Mouse (Mus musculus) adrenal gland, adult (tissue): Measurements from ENCODE around the gene Trim41.
A peak's percentile ranks its signal among the peaks of the same experiment; 100 is the strongest.
"Not testable (repeated sequence)": the region's sequence is repeated elsewhere in the genome, so short reads cannot be mapped to it uniquely, and the experiment has no call there.

Experiments
- DNase-seq, 2 experiments: peaks; one replicate each; pipeline ENCODE4 v3.0.0; 2022 to 2023; ENCODE audit warnings: low spot score in 1 of 2; ENCODE audit not compliant: inconsistent age in 2 of 2

Gene Trim41

DNA sequence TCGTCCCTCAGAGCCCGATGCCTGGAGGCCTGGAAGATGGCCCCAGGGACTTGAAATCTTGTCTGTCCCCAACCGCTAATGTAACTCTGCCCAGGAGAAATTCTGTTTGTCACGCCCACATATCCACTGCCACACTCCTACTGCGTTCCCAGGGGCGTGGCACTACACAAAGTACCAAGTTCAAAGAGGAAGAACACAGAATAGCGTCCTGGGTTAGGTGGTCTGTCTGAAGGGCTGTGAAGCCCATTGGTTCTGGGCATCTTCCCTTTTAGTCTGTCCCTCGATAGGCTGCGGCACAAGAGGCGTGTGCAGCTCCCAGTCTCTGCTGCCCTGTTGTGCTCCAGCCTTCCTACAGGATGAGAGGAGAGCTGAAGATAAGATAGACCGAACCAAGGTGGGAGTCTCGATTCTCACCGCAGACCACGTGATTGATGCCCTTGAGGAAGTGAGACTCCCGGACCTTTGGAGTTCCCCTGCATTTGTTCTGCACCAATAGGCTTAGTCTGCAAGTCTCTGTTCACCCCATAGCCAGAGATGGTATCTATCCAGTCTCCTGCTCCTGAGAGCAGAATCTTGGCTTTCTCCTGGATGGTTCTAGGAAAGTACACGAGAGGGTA, 21.1 kb upstream of the Trim41 start:
- peak; percentile 41 to 90 for DNase-seq

GRCm38 (mm10) chr11:48837310-48838180, 20.4 kb upstream of the Trim41 start:
- peak; percentile 86 to 95 for DNase-seq

GRCm38 (mm10) chr11:48836990-48837309, 19.8 kb upstream of the Trim41 start:
- no peak for DNase-seq

DNA sequence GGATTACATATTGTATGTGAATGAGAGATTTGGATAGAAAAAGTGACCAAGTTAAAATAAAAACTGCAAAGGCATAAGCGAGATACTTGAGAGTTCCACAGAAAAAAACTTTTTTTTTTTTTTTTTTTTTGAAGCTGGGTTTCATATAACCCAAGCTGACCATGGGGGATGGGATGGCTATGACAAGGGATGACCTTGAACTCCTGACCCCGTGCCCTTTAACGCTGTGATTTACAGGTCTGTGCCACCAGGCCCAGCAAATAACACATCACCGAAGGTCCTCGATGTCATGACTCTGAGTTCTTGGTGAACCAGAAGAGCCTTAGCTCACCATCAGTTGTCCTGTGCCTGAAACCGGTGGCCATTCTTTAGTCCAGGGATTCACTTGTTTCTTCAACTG, 18.8 kb upstream of the Trim41 start:
- DNase-seq, result peak in 1 of 2 experiments; percentile 57

- DNase-seq, result peak; percentile 92 to 99
Observed at GRCm38 (mm10) chr11:48833731-48834639, 16.8 kb upstream of the Trim41 start.

DNA sequence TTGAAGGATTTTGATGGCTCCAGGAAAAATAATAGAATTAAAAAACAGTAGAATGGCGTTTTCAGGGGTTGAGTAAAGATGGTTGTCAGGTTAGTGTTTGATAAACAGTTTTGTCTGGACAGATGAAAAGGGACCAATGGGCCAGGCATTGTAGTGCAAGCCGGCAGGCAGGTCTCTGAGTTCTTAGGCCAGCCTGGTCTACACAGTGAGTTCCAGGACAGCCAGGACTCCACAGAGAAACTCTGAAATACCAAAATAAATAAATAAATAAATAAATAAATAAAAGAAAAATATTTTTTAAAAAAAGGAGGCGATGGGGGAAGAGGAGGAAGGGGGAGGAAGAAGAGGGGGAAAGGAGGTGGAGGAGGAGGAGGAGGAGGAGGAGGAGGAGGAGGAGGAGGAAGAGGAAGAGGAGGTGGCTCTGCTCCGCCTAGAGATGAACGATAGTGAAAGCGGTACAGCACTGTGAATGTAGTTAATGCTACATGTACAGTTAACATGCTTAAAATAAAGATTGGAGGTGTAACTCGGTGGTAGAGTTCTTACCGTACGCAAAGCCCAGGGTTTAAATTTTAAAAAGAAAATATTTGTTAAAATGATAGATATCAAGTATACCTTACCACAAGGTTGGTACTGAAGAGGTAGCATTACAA, 16.1 kb upstream of the Trim41 start:
- no peak for DNase-seq

DNA sequence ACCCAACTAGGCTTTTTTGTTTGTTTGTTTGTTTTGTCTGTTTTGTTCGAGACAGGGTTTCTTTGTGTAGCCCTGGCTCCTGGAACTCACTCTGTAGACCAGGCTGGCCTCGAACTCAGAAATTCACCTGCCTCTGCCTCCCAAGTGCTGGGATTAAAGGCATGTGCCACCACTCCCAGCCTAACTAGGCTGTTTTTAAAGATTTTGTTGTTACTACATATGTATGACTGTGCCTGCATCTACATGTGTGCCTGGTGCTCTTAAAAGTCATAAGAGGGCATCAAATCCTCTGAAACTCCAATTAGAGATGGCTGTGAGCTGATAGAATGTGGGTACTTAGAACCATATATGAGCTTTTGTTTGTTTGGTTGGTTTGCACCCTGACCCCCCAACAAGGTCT, 14.1 kb upstream of the Trim41 start:
- DNase-seq, result no peak

DNA sequence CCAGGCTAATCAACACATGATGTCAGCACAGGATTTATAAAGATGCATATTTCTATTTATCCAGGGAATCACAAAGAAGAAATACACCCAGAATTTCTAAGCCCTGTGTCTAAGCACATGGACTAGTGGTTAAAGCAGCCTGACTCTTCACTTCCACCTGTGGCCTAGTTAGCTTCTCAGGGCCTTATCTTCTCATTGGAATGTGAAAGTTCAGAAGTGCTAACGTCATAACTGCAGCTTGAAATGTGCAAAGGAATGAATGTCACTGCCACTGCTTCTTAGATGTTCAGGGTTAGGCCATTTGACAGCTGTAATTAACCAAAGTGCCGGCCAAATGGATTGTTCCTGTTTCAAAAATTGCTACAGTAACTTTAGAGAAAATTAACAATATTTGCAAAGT, 13.1 kb upstream of the Trim41 start:
- DNase-seq, result no peak

GRCm38 (mm10) chr11:48827926-48828325, 10.8 kb upstream of the Trim41 start:
- DNase-seq, result no peak

DNA sequence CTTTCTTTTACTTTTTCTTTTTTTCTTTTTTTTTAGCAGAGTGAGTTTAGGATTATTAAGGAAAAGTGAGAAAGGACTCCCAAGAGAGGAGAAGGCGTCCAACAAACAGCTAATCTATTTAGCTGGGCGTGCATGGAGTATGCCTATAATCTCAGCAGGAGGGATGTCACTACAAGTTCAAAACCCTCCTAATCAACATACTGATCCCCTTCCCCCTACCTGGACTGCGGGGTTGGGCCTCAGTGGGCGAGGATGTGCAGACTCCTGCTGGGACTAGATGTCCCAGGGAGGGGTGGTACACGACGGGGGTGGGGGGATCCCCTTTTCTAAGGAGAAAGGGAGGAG, 9.6 kb upstream of the Trim41 start:
- peak in 1 of 2 experiments; percentile 62 for DNase-seq

DNA sequence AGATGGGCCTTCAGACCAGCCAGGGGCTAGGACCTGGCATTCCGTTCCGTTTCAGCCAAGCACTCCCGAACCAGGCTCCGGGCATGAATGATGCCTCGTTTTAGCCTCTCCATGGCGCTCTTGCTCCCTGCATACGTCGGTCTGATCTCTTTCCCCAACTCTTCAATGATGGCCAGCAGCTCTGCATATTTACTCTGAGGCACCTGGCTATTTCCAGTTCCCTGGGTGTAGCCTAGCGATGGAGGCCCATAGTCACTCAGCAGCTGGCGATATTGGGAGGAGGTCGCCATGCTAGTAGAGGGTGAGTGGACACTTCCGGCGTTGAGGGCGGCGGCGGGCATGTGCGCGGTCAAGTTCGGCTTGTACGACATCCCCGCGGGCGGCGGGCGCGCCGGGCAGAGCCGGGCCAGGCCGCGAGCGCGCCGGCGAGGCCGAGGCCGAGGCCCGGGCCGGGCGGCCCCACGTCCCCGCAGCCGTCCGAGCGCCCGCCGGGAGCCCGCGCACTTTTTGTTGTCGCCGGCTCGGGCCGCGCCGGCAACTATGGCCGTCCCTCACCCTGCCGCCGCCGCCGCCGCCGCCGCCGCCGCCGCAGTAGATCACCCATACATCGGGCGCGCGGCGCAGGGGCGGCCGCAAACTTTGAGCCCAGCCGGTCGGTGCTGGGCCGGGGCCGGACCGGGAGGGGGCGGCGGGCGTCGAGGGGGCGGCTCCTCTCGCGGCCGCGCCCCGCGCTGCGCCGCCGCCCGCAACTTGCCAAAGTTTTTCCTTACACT, 9.0 kb upstream of the Trim41 start, which contains the start of the genes Trim7 and Gm12184:
Gene Trim7 (plus strand): TSS at position 162 of the 773 bp plus-strand sequence.
Gene Gm12184 (minus strand): TSS at position 677 of the 773 bp plus-strand sequence.
- DNase-seq, result peak; percentile 53 to 86

GRCm38 (mm10) chr11:48824311-48824830, 7.2 kb upstream of the Trim41 start:
- peak in 1 of 2 experiments; percentile 62 for DNase-seq

DNA sequence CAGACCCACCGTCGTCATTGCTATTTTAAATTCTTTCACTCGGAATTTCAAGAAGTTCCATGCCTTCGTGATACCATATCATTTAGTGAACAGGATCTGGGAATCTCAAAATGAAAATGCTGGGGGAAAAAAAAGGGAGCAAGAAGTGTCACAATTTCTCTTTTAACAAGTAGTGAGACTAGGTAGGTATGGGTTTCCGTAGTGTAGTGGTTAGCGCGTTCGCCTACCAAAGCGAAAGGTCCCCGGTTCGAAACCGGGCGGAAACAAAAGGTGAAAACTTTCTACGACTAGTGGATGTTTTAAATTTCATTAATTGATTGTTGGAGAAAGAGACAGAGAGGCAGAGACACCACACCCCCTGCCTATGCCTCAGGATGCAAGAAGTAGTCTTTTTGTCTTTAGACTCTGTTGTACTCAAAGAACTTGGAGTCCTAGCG, 6.4 kb upstream of the Trim41 start:
- DNase-seq, result peak; percentile 63 to 92

DNA sequence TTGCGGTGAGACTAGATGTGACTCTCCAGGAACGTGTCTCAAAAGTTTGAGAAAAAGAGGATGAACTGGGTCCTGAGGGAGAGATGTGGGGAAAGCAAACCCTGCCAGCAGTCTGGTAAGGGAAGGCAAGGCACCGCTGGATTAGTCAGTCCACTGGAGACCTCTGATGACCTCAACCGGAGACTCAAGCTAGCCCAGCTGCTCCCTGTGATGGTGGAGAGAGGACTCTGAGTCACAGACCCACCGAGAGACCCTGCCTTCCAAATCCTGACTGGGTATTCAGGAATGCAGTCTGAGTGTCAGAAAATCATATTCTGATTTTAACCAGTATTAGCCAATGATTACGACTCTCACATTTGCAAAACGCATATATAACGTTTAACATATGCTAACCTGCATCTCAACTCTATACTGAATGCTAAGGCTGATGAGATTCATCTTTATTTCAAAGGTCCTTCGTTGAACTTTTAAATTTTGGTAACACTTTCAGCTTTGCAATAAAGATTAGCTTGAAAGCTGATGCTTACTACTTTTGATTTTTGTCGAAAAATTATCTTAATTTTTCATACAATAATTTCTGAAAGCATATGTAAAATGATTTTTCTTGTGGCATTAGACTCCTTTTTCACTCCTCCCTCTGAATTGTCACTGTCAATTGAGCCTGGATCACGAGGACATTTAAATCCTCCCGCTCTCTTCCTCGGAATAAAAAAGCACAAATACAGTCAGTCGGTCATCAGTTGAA, 5.8 kb upstream of the Trim41 start:
- DNase-seq, result no peak

DNA sequence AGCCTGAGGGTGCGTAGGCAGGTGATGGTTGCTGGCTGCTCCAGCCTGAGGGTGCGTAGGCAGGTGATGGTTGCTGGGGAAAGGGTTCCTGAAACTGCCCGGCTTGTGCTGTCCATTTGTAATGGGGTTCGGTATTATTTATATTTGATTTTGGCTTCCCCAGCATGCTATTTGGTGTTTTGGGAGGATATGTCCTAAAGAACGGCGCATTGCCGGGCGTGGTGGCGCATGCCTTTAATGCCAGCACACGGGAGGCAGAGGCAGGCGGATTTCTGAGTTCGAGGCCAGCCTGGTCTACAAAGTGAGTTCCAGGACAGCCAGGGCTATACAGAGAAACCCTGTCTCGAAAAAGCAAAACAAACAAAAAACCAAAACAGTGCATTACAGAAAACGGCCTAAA, 4.1 kb upstream of the Trim41 start:
- DNase-seq, result not testable (repeated sequence)

GRCm38 (mm10) chr11:48820308-48820674, 3.1 kb upstream of the Trim41 start:
- DNase-seq, result peak in 1 of 2 experiments; percentile 43

DNA sequence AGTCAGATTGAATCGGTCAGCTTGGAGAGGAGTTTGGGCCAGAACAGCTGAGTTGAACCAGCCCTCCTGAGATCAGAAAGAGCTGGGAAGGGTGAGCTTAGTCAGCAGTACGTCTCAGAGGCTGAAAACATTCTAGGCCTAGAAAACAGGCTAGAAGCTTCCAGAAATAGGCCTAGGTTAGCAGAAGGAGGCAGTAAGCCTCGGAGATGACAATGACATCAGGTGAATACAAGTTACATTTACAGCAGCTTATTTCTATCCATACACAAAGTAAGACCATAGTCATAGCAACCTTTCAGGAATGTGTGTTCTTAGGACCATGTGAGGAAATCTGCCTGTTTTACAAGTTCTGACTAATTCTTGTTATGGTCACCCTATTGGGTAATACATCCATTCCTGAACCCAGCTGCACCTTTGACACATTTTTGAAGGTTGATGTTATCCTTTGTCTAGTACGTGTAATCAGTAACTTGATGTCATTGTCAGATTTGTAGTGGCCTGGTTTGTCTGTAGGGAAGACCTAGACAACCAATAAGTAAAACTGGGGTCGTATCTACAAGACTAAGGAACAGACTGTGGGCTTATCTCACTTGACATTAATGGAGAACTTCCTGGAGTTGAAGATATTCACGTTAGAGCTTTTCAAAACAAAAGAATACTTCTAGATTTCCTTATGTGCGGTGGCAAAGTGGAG, 2.6 kb upstream of the Trim41 start:
- no peak for DNase-seq

GRCm38 (mm10) chr11:48818346-48818745, 1.2 kb upstream of the Trim41 start:
- DNase-seq, result peak; percentile 85 to 98

- DNase-seq, result no peak
Observed at GRCm38 (mm10) chr11:48817794-48818193, 641 bp upstream of the Trim41 start.
